Mouse (Mus musculus): ENCODE results near the gene Rabgap1l.

The Rabgap1l gene

GRCm38 (mm10) chr1:160194529-160195336 is 598.3 kb downstream of the Rabgap1l start, which contains the start of gene Mrps14:
TSS of gene Mrps14 (plus strand) at chr1:160195215.
- DNase-seq (ENCODE audit: low read depth, low spot score), result peak; percentile 99

GRCm38 (mm10) chr1:160184506-160184905 is 608.5 kb downstream of the Rabgap1l start:
- peak; percentile 13 for DNase-seq (ENCODE audit: low read depth, low spot score)

GRCm38 (mm10) chr1:160181216-160181615 is 611.8 kb downstream of the Rabgap1l start:
- no peak for DNase-seq (ENCODE audit: low read depth, low spot score)

GRCm38 (mm10) chr1:160176903-160177302 is 616.1 kb downstream of the Rabgap1l start:
- no peak for DNase-seq (ENCODE audit: low read depth, low spot score)
